Mouse (Mus musculus): ENCODE data around the gene Bcl11a.
"Not testable (repeated sequence)": the region's sequence is repeated elsewhere in the genome, so short reads cannot be mapped to it uniquely, and the experiment has no call there.

Bcl11a gene

DNA sequence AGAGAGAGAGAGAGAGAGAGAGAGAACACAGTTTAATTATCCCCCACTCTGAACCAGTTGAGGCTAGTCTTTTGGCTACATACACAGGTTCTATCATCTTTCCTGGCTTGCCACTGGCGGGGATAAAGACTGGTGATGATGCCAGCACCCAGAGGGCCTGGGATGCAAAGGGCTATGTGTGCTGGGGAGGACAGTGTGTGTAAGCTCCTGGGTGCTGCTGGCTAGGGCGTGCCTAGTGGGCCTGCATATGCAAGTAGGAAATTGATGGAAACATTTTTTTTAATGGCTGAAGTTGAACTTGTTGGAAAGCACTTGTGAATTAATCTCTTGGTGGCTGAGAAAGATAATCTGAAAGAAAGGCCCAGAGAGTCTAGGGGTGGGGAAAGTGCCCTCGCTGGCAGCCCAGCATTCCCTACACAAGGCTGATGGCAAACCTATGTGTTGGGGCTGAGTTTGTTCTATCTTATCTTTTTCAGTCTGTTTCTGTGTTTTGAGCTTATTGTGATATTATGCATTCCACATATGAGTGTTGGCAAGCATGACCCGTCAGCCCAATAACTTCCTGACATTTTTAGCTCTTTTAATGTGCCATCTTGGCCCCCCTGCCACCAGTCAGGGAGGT is 22.7 kb downstream of the Bcl11a start:
- no peak for DNase-seq (ENCODE audit: low spot score)

DNA sequence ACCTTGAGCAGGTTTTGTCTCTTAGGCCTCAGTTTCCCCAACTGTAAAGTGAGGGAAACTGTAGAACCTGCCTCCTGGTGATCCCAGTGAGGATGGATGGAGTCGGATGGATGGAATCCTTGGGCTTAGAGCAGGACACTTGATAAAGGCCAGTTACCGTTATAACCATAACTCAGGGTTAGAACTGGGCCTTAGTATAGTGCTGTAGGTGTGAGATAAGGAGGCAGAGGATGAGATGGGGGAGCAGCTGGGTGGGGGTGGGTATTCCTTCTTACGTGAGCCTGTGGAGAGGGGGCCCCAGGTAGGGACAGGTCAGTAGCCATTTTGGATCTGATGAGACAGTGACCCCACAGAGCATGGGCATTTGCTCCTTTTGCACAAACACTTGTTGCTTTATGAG is 23.8 kb downstream of the Bcl11a start:
- DNase-seq (ENCODE audit: low spot score) = no peak

- DNase-seq (ENCODE audit: low spot score) = no peak
Measured at GRCm38 (mm10) chr11:24102372-24102771, 24.5 kb downstream of the Bcl11a start.

- no peak for DNase-seq (ENCODE audit: low spot score)
Measured at GRCm38 (mm10) chr11:24103128-24103742, 25.4 kb downstream of the Bcl11a start.

- no peak for DNase-seq (ENCODE audit: low spot score)
Measured at GRCm38 (mm10) chr11:24107414-24107813, 29.6 kb downstream of the Bcl11a start.

DNA sequence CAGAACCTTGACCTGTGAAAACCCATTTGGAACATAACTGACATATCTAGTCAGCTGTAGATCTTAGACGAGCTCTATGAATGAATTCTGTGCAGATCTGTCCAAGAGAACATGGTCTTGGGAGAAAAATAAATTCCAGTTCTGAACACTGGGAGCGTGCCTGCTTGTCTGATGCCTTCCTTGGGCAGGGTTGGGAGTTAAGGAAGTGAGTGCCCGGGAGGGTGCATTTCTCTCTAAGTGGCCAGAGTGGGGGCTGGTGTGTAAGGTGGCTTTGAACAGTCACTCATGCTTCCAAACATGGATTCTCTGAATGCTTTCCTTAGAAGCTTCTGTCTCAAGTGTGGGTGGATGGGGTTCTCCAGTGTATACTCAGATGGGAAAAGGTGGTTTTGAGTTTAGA is 31.1 kb downstream of the Bcl11a start:
- no peak for DNase-seq (ENCODE audit: low spot score)

- no peak for DNase-seq (ENCODE audit: low spot score)
Measured at GRCm38 (mm10) chr11:24109388-24109787, 31.5 kb downstream of the Bcl11a start.

GRCm38 (mm10) chr11:24110113-24110512 is 32.3 kb downstream of the Bcl11a start:
- DNase-seq (ENCODE audit: low spot score) = no peak

DNA sequence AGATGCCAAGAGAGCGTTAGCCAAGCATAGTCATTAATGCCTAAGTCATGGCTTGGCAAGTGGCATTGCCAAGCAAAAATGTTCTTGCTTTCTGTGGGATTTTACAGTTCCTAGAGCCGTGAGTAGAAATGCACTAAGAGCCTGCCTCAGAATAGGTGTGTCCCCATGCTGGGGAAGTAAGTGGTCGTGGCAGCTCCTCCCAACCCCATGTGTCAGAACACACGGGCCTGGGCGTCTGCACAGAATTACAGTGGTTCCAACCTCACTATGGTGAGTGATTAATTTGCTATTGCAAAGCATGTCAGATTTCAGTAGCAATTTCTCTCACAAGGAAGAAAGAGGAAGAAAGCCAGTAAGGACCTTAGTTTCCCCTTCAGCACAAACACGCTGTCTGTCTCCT is 33.9 kb downstream of the Bcl11a start:
- DNase-seq (ENCODE audit: low spot score) = no peak

DNA sequence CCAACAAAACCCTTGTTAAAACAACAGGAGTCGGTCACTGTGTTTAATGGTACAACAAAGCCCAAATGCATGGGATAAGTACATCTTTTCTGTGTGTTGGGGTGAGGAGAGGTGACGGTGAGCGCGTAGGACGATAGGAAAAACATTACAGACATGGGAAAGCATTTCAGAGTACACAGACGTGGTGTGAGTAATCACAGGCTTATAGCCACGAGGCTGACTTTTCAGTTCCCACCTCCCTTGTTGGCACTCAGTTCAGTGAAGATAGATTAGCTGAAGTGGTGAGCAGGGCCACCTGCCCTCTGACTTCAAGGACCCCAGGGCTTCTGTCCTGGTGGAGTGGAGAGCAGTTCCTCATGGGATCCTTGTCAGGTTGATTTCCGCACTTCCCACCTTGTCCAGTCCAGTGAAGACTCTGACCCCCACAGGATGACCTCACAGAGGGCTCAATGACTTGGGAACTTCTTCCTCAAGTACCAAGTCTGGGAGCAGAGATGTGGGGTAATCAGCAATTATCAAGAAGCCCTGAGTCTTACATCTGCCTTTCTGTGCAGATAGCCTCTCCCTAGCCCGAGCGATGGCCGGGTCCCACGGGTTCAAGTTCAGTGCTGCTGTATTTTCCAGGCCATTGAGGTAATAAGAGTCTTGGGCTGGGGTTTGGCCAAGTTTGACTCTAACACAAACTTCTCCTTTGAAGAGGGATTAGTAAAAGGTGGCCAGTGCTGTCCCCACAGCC is 37.3 kb downstream of the Bcl11a start:
- DNase-seq (ENCODE audit: low spot score) = no peak

- no peak for DNase-seq (ENCODE audit: low spot score)
Measured at GRCm38 (mm10) chr11:24116041-24116440, 38.2 kb downstream of the Bcl11a start.

GRCm38 (mm10) chr11:24116582-24117318 is 38.9 kb downstream of the Bcl11a start:
- no peak for DNase-seq (ENCODE audit: low spot score)

GRCm38 (mm10) chr11:24121136-24121535 is 43.3 kb downstream of the Bcl11a start:
- no peak for DNase-seq (ENCODE audit: low spot score)

- DNase-seq (ENCODE audit: low spot score) = no peak
Measured at GRCm38 (mm10) chr11:24122899-24123298, 45.0 kb downstream of the Bcl11a start.

- DNase-seq (ENCODE audit: low spot score) = no peak
Measured at GRCm38 (mm10) chr11:24123991-24124390, 46.1 kb downstream of the Bcl11a start.

DNA sequence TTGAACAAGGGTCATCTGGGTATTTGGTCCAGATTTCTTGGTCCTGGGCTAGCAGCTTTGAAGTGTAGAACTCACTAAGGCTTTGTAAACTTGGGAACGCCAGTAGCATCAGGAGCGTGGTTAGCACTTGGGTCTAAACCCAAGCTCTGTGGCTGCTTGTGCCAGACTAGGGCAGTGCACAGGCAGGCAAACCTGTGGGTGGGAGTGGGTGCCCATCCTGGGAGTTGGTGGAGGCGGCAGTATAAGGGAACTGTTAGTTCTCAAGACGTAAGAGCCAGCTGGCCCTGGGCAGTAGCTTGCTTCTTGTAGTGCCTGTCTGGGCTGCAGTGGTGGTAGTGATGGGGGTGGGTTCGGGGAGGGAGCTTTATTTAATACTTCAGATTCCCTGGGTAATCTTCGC is 47.2 kb downstream of the Bcl11a start:
- DNase-seq (ENCODE audit: low spot score) = no peak

DNA sequence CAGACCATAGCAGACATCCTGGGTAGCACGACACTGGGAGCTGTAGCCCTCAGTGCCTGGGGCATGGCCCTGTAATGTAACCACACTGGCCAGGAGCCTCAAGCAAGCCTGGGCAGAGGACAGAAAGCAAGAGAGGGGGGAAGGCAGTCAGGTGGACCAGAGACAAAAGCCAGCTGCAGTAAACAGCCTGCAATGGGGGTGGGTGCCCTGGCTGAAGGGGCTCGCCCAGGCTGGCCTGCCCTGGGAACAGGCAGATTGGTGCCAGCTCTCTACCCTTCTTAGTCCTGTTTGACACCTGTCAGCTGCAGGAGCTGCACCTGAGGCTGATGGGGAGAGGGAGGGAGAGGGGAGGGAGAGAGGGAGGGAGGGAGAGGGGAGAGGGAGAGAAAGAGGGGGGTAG is 50.1 kb downstream of the Bcl11a start:
- DNase-seq (ENCODE audit: low spot score) = no peak

DNA sequence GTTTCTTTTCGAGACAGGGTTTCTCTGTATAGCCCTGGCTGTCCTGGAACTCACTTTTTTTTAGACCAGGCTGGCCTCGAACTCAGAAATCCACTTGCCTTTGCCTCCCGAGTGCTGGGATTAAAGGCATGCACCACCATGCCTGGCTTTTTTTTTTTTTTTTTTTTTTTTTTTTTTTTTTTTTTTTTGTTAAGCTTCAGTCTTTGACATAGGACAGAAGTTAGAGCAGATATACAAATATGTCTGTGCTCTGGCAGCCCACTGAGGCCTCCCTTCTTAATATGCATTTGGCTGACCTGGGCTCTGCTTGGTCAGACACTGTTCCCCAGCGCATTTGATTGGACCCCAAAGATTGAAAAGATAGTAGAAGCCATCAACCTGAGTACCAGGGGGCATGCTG is 51.0 kb downstream of the Bcl11a start:
- not testable (repeated sequence) for DNase-seq (ENCODE audit: low spot score)

DNA sequence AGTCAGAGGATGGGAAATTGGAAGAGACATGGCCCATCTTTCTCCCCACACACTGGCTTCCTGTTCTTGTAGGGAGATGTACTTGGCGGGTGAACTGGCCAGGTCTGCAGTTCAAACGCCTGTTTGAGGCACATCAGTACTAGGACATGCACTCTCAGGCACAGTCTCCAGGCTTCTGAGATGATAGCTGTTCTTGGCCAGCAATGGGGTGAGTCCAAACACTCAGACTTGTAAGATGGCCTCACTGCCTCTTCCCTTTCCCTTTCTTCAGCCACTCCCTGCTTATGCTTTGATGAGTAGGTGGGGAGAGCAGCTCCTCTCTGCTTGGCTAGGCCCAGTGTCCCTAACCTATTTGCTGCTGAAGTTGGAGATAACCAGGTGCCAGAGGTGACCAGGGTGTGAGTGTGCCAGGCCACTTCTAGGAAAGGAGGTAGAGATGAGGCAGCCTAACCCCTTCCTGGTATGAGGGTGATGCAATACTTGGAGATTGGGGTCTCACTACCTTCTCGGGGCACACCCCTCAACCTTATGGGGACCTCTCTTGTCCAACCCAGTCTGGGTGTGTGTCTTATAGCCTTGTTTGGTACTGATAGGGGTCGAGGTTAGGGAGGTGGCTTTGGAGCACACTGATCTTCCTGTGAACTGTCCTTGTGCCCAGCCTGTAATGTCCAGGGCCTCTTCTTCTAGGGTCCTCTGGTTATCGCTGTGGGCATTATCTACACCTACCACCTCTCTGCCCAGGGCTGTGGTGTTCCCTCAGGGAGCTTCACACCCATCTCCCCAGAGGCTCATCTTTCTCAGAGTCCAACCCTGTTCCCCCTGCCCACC is 51.7 kb downstream of the Bcl11a start:
- DNase-seq (ENCODE audit: low spot score) = no peak

DNA sequence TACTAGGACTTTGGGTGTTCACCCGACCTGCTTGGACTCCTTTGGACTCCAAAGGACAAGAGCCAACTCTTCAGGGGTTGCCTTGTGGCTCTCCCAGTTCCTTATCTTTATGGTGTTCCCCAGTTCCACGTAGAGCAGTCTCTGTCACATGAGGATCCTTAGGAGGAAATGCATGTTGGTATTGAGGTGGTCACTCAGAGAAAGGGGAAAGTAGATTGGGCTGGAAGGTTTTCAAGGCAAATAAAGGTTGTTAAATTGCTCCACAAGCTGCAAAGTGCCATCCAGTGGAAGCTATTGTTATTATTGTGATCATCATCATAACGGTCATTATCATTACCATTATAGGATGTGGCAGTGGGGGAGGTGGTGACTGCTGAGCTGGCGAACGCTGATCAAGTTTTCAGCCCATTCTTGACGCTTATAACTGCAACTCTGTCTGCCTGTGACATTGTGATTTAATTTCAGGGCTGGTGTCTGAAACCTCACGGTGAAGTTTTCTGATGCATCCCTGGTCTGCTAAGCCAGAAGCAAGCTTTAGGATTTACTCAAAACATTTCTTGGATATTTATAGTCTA is 52.4 kb downstream of the Bcl11a start:
- no peak for DNase-seq (ENCODE audit: low spot score)

DNA sequence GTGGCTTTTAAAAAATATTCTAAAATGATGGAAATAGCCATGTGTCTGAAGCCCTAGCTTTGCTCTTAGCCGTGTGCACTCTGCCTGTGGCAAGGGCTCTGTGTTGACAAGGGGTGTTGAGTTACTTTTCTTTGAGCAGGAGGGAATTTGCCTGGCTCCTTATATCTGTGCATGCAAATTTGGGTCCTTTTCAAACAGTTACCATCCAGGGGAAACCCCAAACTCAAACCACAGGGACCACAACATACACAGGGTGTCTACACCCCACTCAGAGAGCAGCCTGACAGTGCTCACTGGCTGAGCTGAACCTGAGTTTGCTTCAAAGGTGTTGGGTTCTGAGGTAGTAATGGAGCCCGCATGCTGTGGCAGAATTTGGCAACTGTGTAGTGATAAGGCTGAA is 54.0 kb downstream of the Bcl11a start:
- no peak for DNase-seq (ENCODE audit: low spot score)

- no peak for DNase-seq (ENCODE audit: low spot score)
Measured at GRCm38 (mm10) chr11:24132358-24132757, 54.5 kb downstream of the Bcl11a start.

All from ovary, postnatal 36 days (tissue).